Mouse (Mus musculus): Measurements from ENCODE around the gene Arf1.

GRCm38 (mm10) chr11:59232797-59233196, 4.7 kb upstream of the Arf1 start:
- TF ChIP-seq POLR2A (IDR thresholded peaks at IDR 0.05; ENCODE audit: borderline replicate concordance, extremely low read depth, insufficient read depth, insufficient read length, poor library complexity, severe bottlenecking): no peak
- peak; percentile 10; the same call in 1 of the 2 replicates for TF ChIP-seq CTCF (IDR thresholded peaks at IDR 0.05; ENCODE audit: borderline replicate concordance, extremely low read depth, insufficient read depth, insufficient read length)
